Mouse (Mus musculus) cortical plate, adult 2 months (tissue): ENCODE data around the gene Ecsit.

Experiments
- CTCF ChIP-seq: fragments of 200-500 bp; IDR thresholded peaks from 2 replicates; pipeline ENCODE4 v1.5.1; 2011; ENCODE audit warnings: mild to moderate bottlenecking, control low read depth, low read length; ENCODE audit not compliant: insufficient read depth; ENCODE audit errors: extremely low read depth
- POLR2A ChIP-seq: fragments of 200-500 bp; IDR thresholded peaks from 2 replicates; pipeline ENCODE4 v1.6.1; 2011; ENCODE audit warnings: mild to moderate bottlenecking, low read length, control low read depth; ENCODE audit not compliant: insufficient read depth; ENCODE audit errors: extremely low read depth

- TF ChIP-seq CTCF (no peak), POLR2A (no peak)
Observed at GRCm38 (mm10) chr9:22131226-22131981, 46.2 kb upstream of the Ecsit start.
